Mouse (Mus musculus): ENCODE measurements at regions not wholly inside any gene's neighbourhood (a gene's known extent, or its start where the extent isn't known, plus 50 kb on each side); places are given as distances from the start of the nearest gene placed in this dataset.

- no peak for TF ChIP-seq CTCF (IDR thresholded peaks at IDR 0.05; ENCODE audit: control insufficient read depth, insufficient read depth, low read length)
- TF ChIP-seq POLR2A (IDR thresholded peaks at IDR 0.05; ENCODE audit: borderline replicate concordance, control insufficient read depth, low read depth, low read length) = no peak
These were observed 210.5 kb upstream of the Cited2 start for GRCm38 (mm10) chr10:17512487-17512886.

Measured in bone marrow, adult 2 months (tissue).